Mouse (Mus musculus) hindbrain, embryonic 14.5 days (tissue): Measurements from ENCODE around the gene Zfp992. TPM values are rescaled to one million over a fixed set of nuclear protein-coding genes. Genes with fewer than 3 reads are reported as not detected.
"Not testable (repeated sequence)": the region's sequence is repeated elsewhere in the genome, so short reads cannot be mapped to it uniquely, and the experiment has no call there.

ENCODE experiments used
- ATAC-seq: fragments of 200-750 bp; cut with Nextera tagmentation; 2 replicates; pipeline ENCODE4 v1.8.0; 2017; ENCODE audit warnings: moderate number of reproducible peaks, mild to moderate bottlenecking, moderate TSS enrichment, moderate library complexity; ENCODE audit not compliant: low FRiP score
- DNase-seq: peaks from one replicate; pipeline ENCODE4 v3.0.0-alpha.2; 2015; ENCODE audit warnings: low spot score
- H3K27ac ChIP-seq: fragments of 300-500 bp; sonication (generic); 2 replicates; pipeline ENCODE4 v1.5.1; 2014; ENCODE audit warnings: mild to moderate bottlenecking, moderate library complexity
- H3K27me3 ChIP-seq: fragments of 300-500 bp; sonication (generic); 2 replicates; pipeline ENCODE4 v1.6.1; 2014; ENCODE audit warnings: mild to moderate bottlenecking, low read length, mixed read lengths; ENCODE audit not compliant: control insufficient read depth, insufficient read depth
- H3K36me3 ChIP-seq: fragments of 300-500 bp; sonication (generic); replicated peaks from 2 replicates; pipeline ENCODE4 v1.6.1; 2014; ENCODE audit not compliant: control insufficient read depth, insufficient read depth
- H3K4me1 ChIP-seq: fragments of 300-500 bp; sonication (generic); replicated peaks from 2 replicates; pipeline ENCODE4 v1.6.1; 2014; ENCODE audit warnings: antibody characterized with exemption, low read length, mixed read lengths; ENCODE audit not compliant: control insufficient read depth, insufficient read depth
- H3K4me2 ChIP-seq: fragments of 300-500 bp; sonication (generic); replicated peaks from 2 replicates; pipeline ENCODE4 v1.6.1; 2014; ENCODE audit warnings: mild to moderate bottlenecking, moderate library complexity
- H3K4me3 ChIP-seq: fragments of 300-500 bp; sonication (generic); replicated peaks from 2 replicates; pipeline ENCODE4 v1.5.1; 2014; ENCODE audit warnings: mild to moderate bottlenecking, low read length
- H3K9ac ChIP-seq: fragments of 300-500 bp; sonication (generic); 2 replicates; pipeline ENCODE4 v1.6.1; 2014
- H3K9me3 ChIP-seq: fragments of 300-500 bp; sonication (generic); 2 replicates; pipeline ENCODE4 v1.6.1; 2016; ENCODE audit warnings: low read length; ENCODE audit not compliant: control insufficient read depth
- WGBS: fragments of 180-500 bp; shearing (Covaris S2); extraction: QIAGEN DNeasy Blood & Tissue Kit; methylation state at CpG from one replicate; pipeline ENCODE4 v1.1.7; 2014; 5-methylcytosine and 5-hydroxymethylcytosine counted together
- polyA plus RNA-seq: library from polyadenylated mRNA; unstranded; fragments of >200 nt; fragmentation: Nextera tagmentation; extraction: Ambion mirVana; gene quantifications from 2 replicates; pipeline ENCODE4 v1.2.1, GENCODE M21; 2014

Gene Zfp992
- polyA plus RNA-seq, 1 experiment from 2014 or later: 3.8 TPM

- H3K36me3 ChIP-seq, H3K4me3 ChIP-seq, H3K9ac ChIP-seq, H3K4me1 ChIP-seq, H3K4me2 ChIP-seq, DNase-seq, H3K27ac ChIP-seq, H3K27me3 ChIP-seq: not testable (repeated sequence)
- peaks cover 41% of the 10 kb centered on the region for H3K9me3 ChIP-seq
- ATAC-seq: 0 out of 2 replicates have a peak, but pooled peaks have one; percentile 25
- 91% methylated on average over 17 of the region's 19 CpGs for WGBS
Measured at GRCm38 (mm10) chr4:146463649-146464351, 15.0 kb downstream of the Zfp992 start.

GRCm38 (mm10) chr4:146469984-146470383, 21.2 kb downstream of the Zfp992 start:
- H3K27me3 ChIP-seq, H3K4me3 ChIP-seq, H3K36me3 ChIP-seq, H3K9ac ChIP-seq, DNase-seq, H3K27ac ChIP-seq, H3K4me2 ChIP-seq, H3K4me1 ChIP-seq, ATAC-seq: not testable (repeated sequence)
- peaks cover 31% of the 10 kb centered on the region for H3K9me3 ChIP-seq
- WGBS: 92% methylated on average over 8 of the region's 12 CpGs

GRCm38 (mm10) chr4:146474181-146474580, 25.4 kb downstream of the Zfp992 start:
- not testable (repeated sequence) for H3K27me3 ChIP-seq, H3K4me1 ChIP-seq, H3K4me2 ChIP-seq, H3K27ac ChIP-seq, H3K4me3 ChIP-seq, H3K9ac ChIP-seq, DNase-seq, H3K36me3 ChIP-seq, ATAC-seq
- WGBS: no CpG with 5 or more reads among the region's 1 CpGs
- peaks cover 55% of the 10 kb centered on the region for H3K9me3 ChIP-seq

GRCm38 (mm10) chr4:146474716-146475676, 26.2 kb downstream of the Zfp992 start:
- not testable (repeated sequence) for H3K27ac ChIP-seq, H3K4me3 ChIP-seq, H3K4me2 ChIP-seq, DNase-seq, H3K27me3 ChIP-seq, H3K36me3 ChIP-seq, H3K9ac ChIP-seq, H3K4me1 ChIP-seq
- H3K9me3 ChIP-seq: peaks cover 53% of the 10 kb centered on the region
- 63% methylated on average over 56 of the region's 94 CpGs for WGBS
- ATAC-seq: peak; percentile 77

GRCm38 (mm10) chr4:146476260-146476659, 27.4 kb downstream of the Zfp992 start:
- not testable (repeated sequence) for H3K36me3 ChIP-seq, DNase-seq, H3K4me3 ChIP-seq, ATAC-seq, H3K4me2 ChIP-seq, H3K27me3 ChIP-seq, H3K27ac ChIP-seq, H3K4me1 ChIP-seq, H3K9ac ChIP-seq
- H3K9me3 ChIP-seq: peaks cover 55% of the 10 kb centered on the region
- 96% methylated on average over 2 of the region's 2 CpGs for WGBS

- 81% methylated on average over 3 of the region's 3 CpGs for WGBS
- peaks cover 61% of the 10 kb centered on the region for H3K9me3 ChIP-seq
- not testable (repeated sequence) for H3K9ac ChIP-seq, H3K36me3 ChIP-seq, H3K4me3 ChIP-seq, H3K27me3 ChIP-seq, H3K27ac ChIP-seq, H3K4me1 ChIP-seq, H3K4me2 ChIP-seq, DNase-seq, ATAC-seq
Measured at GRCm38 (mm10) chr4:146476959-146477358, 28.1 kb downstream of the Zfp992 start.

- not testable (repeated sequence) for H3K27ac ChIP-seq, DNase-seq, H3K4me2 ChIP-seq, H3K4me3 ChIP-seq, H3K27me3 ChIP-seq, H3K36me3 ChIP-seq, H3K9ac ChIP-seq, H3K4me1 ChIP-seq
- peaks cover 91% of the 10 kb centered on the region for H3K9me3 ChIP-seq
- ATAC-seq: peak; percentile 47
- WGBS: 73% methylated on average over 6 of the region's 6 CpGs
Measured at GRCm38 (mm10) chr4:146480376-146481096, 31.7 kb downstream of the Zfp992 start.

- not testable (repeated sequence) for DNase-seq, H3K27me3 ChIP-seq, H3K27ac ChIP-seq, H3K4me2 ChIP-seq, H3K4me3 ChIP-seq, ATAC-seq, H3K36me3 ChIP-seq, H3K9ac ChIP-seq, H3K4me1 ChIP-seq
- 89% methylated on average over 10 of the region's 10 CpGs for WGBS
- peaks cover 85% of the 10 kb centered on the region for H3K9me3 ChIP-seq
Measured at GRCm38 (mm10) chr4:146482546-146482945, 33.7 kb downstream of the Zfp992 start.
